Mouse (Mus musculus) ES-CJ7 (cell line): ENCODE measurements around the gene Gm43064.

Experiments used
- DNase-seq: peaks from one replicate; pipeline ENCODE4 v3.0.0; 2011; ENCODE audit warnings: low read depth, low spot score

Gm43064 gene

GRCm38 (mm10) chr3:103853804-103854203, 44.4 kb downstream of the Gm43064 start:
- DNase-seq, result no peak

GRCm38 (mm10) chr3:103857036-103857805, 47.8 kb downstream of the Gm43064 start:
- DNase-seq, result no peak

GRCm38 (mm10) chr3:103857977-103858563, 48.7 kb downstream of the Gm43064 start:
- no peak for DNase-seq

- DNase-seq, result no peak
These were observed 49.8 kb downstream of the Gm43064 start, which contains the start of gene Ptpn22 for GRCm38 (mm10) chr3:103858881-103859801. Ptpn22 (plus strand) TSS chr3:103859795.

- no peak for DNase-seq
These were observed 50.5 kb downstream of the Gm43064 start for GRCm38 (mm10) chr3:103859851-103860391.

- no peak for DNase-seq
These were observed 53.4 kb downstream of the Gm43064 start for GRCm38 (mm10) chr3:103862721-103863220.

- DNase-seq, result no peak
These were observed 54.8 kb downstream of the Gm43064 start for GRCm38 (mm10) chr3:103864200-103864599.

- DNase-seq, result no peak
These were observed 58.1 kb downstream of the Gm43064 start for GRCm38 (mm10) chr3:103867424-103867971.

GRCm38 (mm10) chr3:103868008-103868407, 58.6 kb downstream of the Gm43064 start:
- no peak for DNase-seq

GRCm38 (mm10) chr3:103872663-103873098, 63.3 kb downstream of the Gm43064 start:
- no peak for DNase-seq

- DNase-seq, result no peak
These were observed 65.0 kb downstream of the Gm43064 start for GRCm38 (mm10) chr3:103874329-103874728.

GRCm38 (mm10) chr3:103885946-103886345, 76.6 kb downstream of the Gm43064 start:
- DNase-seq, result no peak

- peak; percentile 29 for DNase-seq
These were observed 78.2 kb downstream of the Gm43064 start for GRCm38 (mm10) chr3:103887581-103887980.
